Mouse (Mus musculus) stomach, postnatal 0 days (tissue): ENCODE measurements around the gene St6galnac4. TPM values are rescaled to one million over a fixed set of nuclear protein-coding genes. Genes with fewer than 3 reads are reported as not detected.

Source experiments
- ATAC-seq: fragments of 200-750 bp; cut with Nextera tagmentation; 2 replicates; pipeline ENCODE4 v1.8.0; 2017; ENCODE audit not compliant: low FRiP score, low TSS enrichment
- DNase-seq: peaks from one replicate; pipeline ENCODE4 v3.0.0-alpha.2; 2016; ENCODE audit warnings: low spot score
- H3K27ac ChIP-seq: fragments of 300-500 bp; sonication (generic); replicated peaks from 2 replicates; pipeline ENCODE4 v1.5.1; 2014; ENCODE audit warnings: mild to moderate bottlenecking, control low read depth
- H3K27me3 ChIP-seq: fragments of 300-500 bp; sonication (generic); 2 replicates; pipeline ENCODE4 v1.6.1; 2014; ENCODE audit warnings: low read length; ENCODE audit not compliant: control insufficient read depth, insufficient read depth
- H3K36me3 ChIP-seq: fragments of 300-500 bp; sonication (generic); 2 replicates; pipeline ENCODE4 v1.6.1; 2014; ENCODE audit warnings: low read length, mixed read lengths; ENCODE audit not compliant: control insufficient read depth, insufficient read depth
- H3K4me1 ChIP-seq: fragments of 300-500 bp; sonication (generic); replicated peaks from 2 replicates; pipeline ENCODE4 v1.6.1; 2014; ENCODE audit warnings: antibody characterized with exemption; ENCODE audit not compliant: control insufficient read depth, insufficient read depth
- H3K4me2 ChIP-seq: fragments of 300-500 bp; sonication (generic); replicated peaks from 2 replicates; pipeline ENCODE4 v1.6.1; 2014; ENCODE audit warnings: low read depth, mild to moderate bottlenecking, control low read depth, moderate library complexity
- H3K4me3 ChIP-seq: fragments of 300-500 bp; sonication (generic); 2 replicates; pipeline ENCODE4 v1.5.1; 2014; ENCODE audit warnings: low read depth, low read length, control low read depth
- H3K9ac ChIP-seq: fragments of 300-500 bp; sonication (generic); 2 replicates; pipeline ENCODE4 v1.6.1; 2014; ENCODE audit warnings: mild to moderate bottlenecking, low read length, control low read depth, mixed read lengths
- H3K9me3 ChIP-seq: fragments of 300-500 bp; sonication (generic); 2 replicates; pipeline ENCODE4 v1.6.1; 2016; ENCODE audit warnings: low read length; ENCODE audit not compliant: control insufficient read depth
- CTCF ChIP-seq: IDR thresholded peaks from 2 replicates; pipeline ENCODE4 v1.5.1; 2016; ENCODE audit warnings: antibody characterized with exemption, low read depth, mild to moderate bottlenecking, moderate library complexity
- EP300 ChIP-seq: optimal IDR thresholded peaks from 2 replicates; pipeline ENCODE3; 2016; ENCODE audit warnings: antibody characterized with exemption
- WGBS: fragments of 180-500 bp; shearing (Covaris S2); extraction: QIAGEN DNeasy Blood & Tissue Kit; methylation state at CpG from one replicate; pipeline ENCODE4 v1.1.7; 2014; 5-methylcytosine and 5-hydroxymethylcytosine counted together
- polyA plus RNA-seq: library from polyadenylated mRNA; unstranded; fragments of >200 nt; fragmentation: Nextera tagmentation; extraction: Ambion mirVana; gene quantifications from 2 replicates; pipeline ENCODE4 v1.2.1, GENCODE M21; 2015

Gene St6galnac4
- polyA plus RNA-seq, 1 experiment from 2014 or later: 7.7 TPM

GRCm38 (mm10) chr2:32608141-32608777 lies 21.4 kb downstream of the St6galnac4 start:
- WGBS: 9% methylated on average over 25 of the region's 25 CpGs
- 0 out of 2 replicates have a peak, but pooled peaks have one; percentile 8 for TF ChIP-seq CTCF
- no peak for TF ChIP-seq EP300
- H3K4me1 ChIP-seq: peaks cover 6% of the 10 kb centered on the region; the same call in 1 of the 2 replicates
- H3K36me3 ChIP-seq: no peaks in the 10 kb centered on the region
- 0 out of 2 replicates have a peak overlapping the region, but pooled peaks have one; percentile 23 for H3K9ac ChIP-seq
- H3K27ac ChIP-seq: peak overlapping the region; percentile 73
- peak overlapping the region; percentile 82 for H3K4me2 ChIP-seq
- DNase-seq (peak; percentile 57), ATAC-seq (peak; percentile 45)
- peak overlapping the region; percentile 70 for H3K4me3 ChIP-seq
- H3K27me3 ChIP-seq: no peaks in the 10 kb centered on the region
- H3K9me3 ChIP-seq: no peaks in the 10 kb centered on the region

- no peaks in the 10 kb centered on the region for H3K36me3 ChIP-seq
- H3K4me3 ChIP-seq: peak overlapping the region; percentile 70
- DNase-seq (no peak), ATAC-seq (peak; percentile 11; the same call in 1 of the 2 replicates)
- H3K4me2 ChIP-seq: peak overlapping the region; percentile 82
- H3K9me3 ChIP-seq: no peaks in the 10 kb centered on the region
- 58% methylated on average over 18 of the region's 18 CpGs for WGBS
- H3K9ac ChIP-seq: 0 out of 2 replicates have a peak overlapping the region, but pooled peaks have one; percentile 13
- H3K27ac ChIP-seq: peak overlapping the region; percentile 73
- peaks cover 6% of the 10 kb centered on the region; the same call in 1 of the 2 replicates for H3K4me1 ChIP-seq
- no peak for TF ChIP-seq CTCF
- no peak for TF ChIP-seq EP300
- H3K27me3 ChIP-seq: no peaks in the 10 kb centered on the region
Observed at GRCm38 (mm10) chr2:32608778-32609435, 22.0 kb downstream of the St6galnac4 start.

DNA sequence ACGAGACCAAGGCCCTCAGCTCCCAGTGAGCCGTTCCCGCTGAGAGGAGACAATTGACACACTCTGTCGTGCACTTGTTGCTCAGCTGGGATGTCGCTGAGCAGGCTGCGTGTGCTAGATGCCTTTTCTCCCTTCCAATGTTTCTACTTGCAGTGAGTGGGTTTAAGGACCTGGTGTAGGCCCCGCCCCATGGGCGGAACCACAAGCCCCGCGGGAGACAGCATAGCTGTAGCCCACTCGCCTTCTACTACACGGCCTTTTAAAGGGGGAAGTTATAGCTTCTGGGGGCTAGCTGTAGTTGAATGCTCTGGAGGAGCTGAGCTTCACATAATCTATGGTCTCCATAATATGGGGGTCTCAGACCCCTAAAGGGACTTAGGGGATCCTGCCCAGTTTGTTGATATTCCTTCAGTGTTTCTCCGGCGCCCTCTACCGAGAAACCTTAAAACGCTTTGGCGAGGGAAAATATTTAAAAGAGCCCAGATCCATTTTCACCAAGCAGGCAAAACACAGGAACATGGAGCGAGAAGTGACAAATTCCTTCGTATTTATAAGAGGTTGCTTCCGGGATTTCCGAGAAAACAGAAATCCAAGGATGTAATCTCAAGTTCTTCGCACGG lies 23.8 kb downstream of the St6galnac4 start:
- no peak for ATAC-seq
- no peaks in the 10 kb centered on the region for H3K9me3 ChIP-seq
- no peaks in the 10 kb centered on the region for H3K27me3 ChIP-seq
- no peak for TF ChIP-seq EP300
- peak; percentile 69 for TF ChIP-seq CTCF
- peak overlapping the region; percentile 43; the same call in 1 of the 2 replicates for H3K9ac ChIP-seq
- H3K4me1 ChIP-seq: peaks cover 6% of the 10 kb centered on the region; the same call in 1 of the 2 replicates
- 12% methylated on average over 23 of the region's 23 CpGs for WGBS
- peak overlapping the region; percentile 45 for H3K27ac ChIP-seq
- H3K4me3 ChIP-seq: peak overlapping the region; percentile 36; the same call in 1 of the 2 replicates
- DNase-seq: peak; percentile 54
- H3K4me2 ChIP-seq: peak overlapping the region; percentile 53
- H3K36me3 ChIP-seq: no peaks in the 10 kb centered on the region

- H3K36me3 ChIP-seq: no peaks in the 10 kb centered on the region
- DNase-seq (peak; percentile 72), ATAC-seq (0 out of 2 replicates have a peak, but pooled peaks have one; percentile 21)
- H3K27ac ChIP-seq: no peak overlapping the region
- H3K27me3 ChIP-seq: no peaks in the 10 kb centered on the region
- H3K9ac ChIP-seq: no peak overlapping the region
- no peak for TF ChIP-seq CTCF
- TF ChIP-seq EP300: no peak
- no peaks in the 10 kb centered on the region for H3K9me3 ChIP-seq
- H3K4me3 ChIP-seq: no peak overlapping the region
- WGBS: 64% methylated on average over 26 of the region's 26 CpGs
- peaks cover 6% of the 10 kb centered on the region; the same call in 1 of the 2 replicates for H3K4me1 ChIP-seq
- H3K4me2 ChIP-seq: no peak overlapping the region
Observed at GRCm38 (mm10) chr2:32612274-32612673, 25.4 kb downstream of the St6galnac4 start.

GRCm38 (mm10) chr2:32617109-32617508 lies 30.2 kb downstream of the St6galnac4 start:
- Histone ChIP-seq H3K4me2 (no peak overlapping the region), H3K4me3 (no peak overlapping the region), H3K36me3 (no peaks in the 10 kb centered on the region), H3K9ac (no peak overlapping the region), H3K9me3 (no peaks in the 10 kb centered on the region), H3K4me1 (peaks cover 13% of the 10 kb centered on the region), H3K27me3 (no peaks in the 10 kb centered on the region), H3K27ac (no peak overlapping the region)
- DNase-seq: no peak
- no peak for ATAC-seq
- WGBS: 96% methylated on average over 1 of the region's 1 CpGs
- TF ChIP-seq EP300 (no peak), CTCF (no peak)
